Mouse (Mus musculus): Measurements from ENCODE around the gene Tspan32. TPM values are rescaled to one million over a fixed set of nuclear protein-coding genes. Genes with fewer than 3 reads are reported as not detected.

Tspan32 gene
- polyA plus RNA-seq, 1 experiment from 2014 or later, result 2.6 TPM

- peaks cover 8% of the 10 kb centered on the region for H3K4me1 ChIP-seq (replicated peaks; ENCODE audit: control insufficient read depth, insufficient read depth, low read length)
- H3K36me3 ChIP-seq (ENCODE audit: control insufficient read depth, insufficient read depth, low read length), result no peaks in the 10 kb centered on the region; the same call in 1 of the 2 replicates
- H3K4me3 ChIP-seq (ENCODE audit: low read length), result no peak overlapping the region
- no peak for ATAC-seq (ENCODE audit: low read depth)
- no peaks in the 10 kb centered on the region for H3K27me3 ChIP-seq (ENCODE audit: control insufficient read depth, insufficient read depth, low read depth, low read length)
- H3K9ac ChIP-seq (ENCODE audit: low read length), result no peak overlapping the region
- no peak overlapping the region for H3K27ac ChIP-seq (ENCODE audit: low read length)
- H3K4me2 ChIP-seq (ENCODE audit: low read depth, low read length), result no peak overlapping the region
- H3K9me3 ChIP-seq (ENCODE audit: control insufficient read depth, low read length), result no peaks in the 10 kb centered on the region
- 85% methylated on average over 2 of the region's 2 CpGs for WGBS
These were observed 18.7 kb downstream of the Tspan32 start for GRCm38 (mm10) chr7:143023499-143023898.

GRCm38 (mm10) chr7:143024293-143024692 is 19.4 kb downstream of the Tspan32 start:
- WGBS, result 80% methylated on average over 1 of the region's 1 CpGs
- peaks cover 8% of the 10 kb centered on the region for H3K4me1 ChIP-seq (replicated peaks; ENCODE audit: control insufficient read depth, insufficient read depth, low read length)
- H3K27ac ChIP-seq (ENCODE audit: low read length), result no peak overlapping the region
- no peak overlapping the region for H3K4me2 ChIP-seq (ENCODE audit: low read depth, low read length)
- H3K4me3 ChIP-seq (ENCODE audit: low read length), result no peak overlapping the region
- H3K9me3 ChIP-seq (ENCODE audit: control insufficient read depth, low read length), result no peaks in the 10 kb centered on the region
- no peak overlapping the region for H3K9ac ChIP-seq (ENCODE audit: low read length)
- H3K27me3 ChIP-seq (ENCODE audit: control insufficient read depth, insufficient read depth, low read depth, low read length), result no peaks in the 10 kb centered on the region
- H3K36me3 ChIP-seq (ENCODE audit: control insufficient read depth, insufficient read depth, low read length), result no peaks in the 10 kb centered on the region; the same call in 1 of the 2 replicates
- ATAC-seq (ENCODE audit: low read depth), result no peak

GRCm38 (mm10) chr7:143025496-143025895 is 20.6 kb downstream of the Tspan32 start:
- Histone ChIP-seq H3K4me1 (replicated peaks; ENCODE audit: control insufficient read depth, insufficient read depth, low read length) (peaks cover 8% of the 10 kb centered on the region), H3K27ac (ENCODE audit: low read length) (no peak overlapping the region), H3K27me3 (ENCODE audit: control insufficient read depth, insufficient read depth, low read depth, low read length) (no peaks in the 10 kb centered on the region), H3K4me3 (ENCODE audit: low read length) (no peak overlapping the region), H3K9me3 (ENCODE audit: control insufficient read depth, low read length) (no peaks in the 10 kb centered on the region), H3K4me2 (ENCODE audit: low read depth, low read length) (no peak overlapping the region), H3K9ac (ENCODE audit: low read length) (no peak overlapping the region), H3K36me3 (ENCODE audit: control insufficient read depth, insufficient read depth, low read length) (no peaks in the 10 kb centered on the region; the same call in 1 of the 2 replicates)
- no peak for ATAC-seq (ENCODE audit: low read depth)
- 72% methylated on average over 3 of the region's 3 CpGs for WGBS

- H3K4me1 ChIP-seq (replicated peaks; ENCODE audit: control insufficient read depth, insufficient read depth, low read length), result peaks cover 13% of the 10 kb centered on the region
- no peak overlapping the region for H3K27ac ChIP-seq (ENCODE audit: low read length)
- WGBS, result 76% methylated on average over 4 of the region's 4 CpGs
- H3K4me3 ChIP-seq (ENCODE audit: low read length), result no peak overlapping the region
- no peak overlapping the region for H3K4me2 ChIP-seq (ENCODE audit: low read depth, low read length)
- H3K9ac ChIP-seq (ENCODE audit: low read length), result no peak overlapping the region
- ATAC-seq (ENCODE audit: low read depth), result no peak
- no peaks in the 10 kb centered on the region for H3K27me3 ChIP-seq (ENCODE audit: control insufficient read depth, insufficient read depth, low read depth, low read length)
- H3K36me3 ChIP-seq (ENCODE audit: control insufficient read depth, insufficient read depth, low read length), result no peaks in the 10 kb centered on the region; the same call in 1 of the 2 replicates
- H3K9me3 ChIP-seq (ENCODE audit: control insufficient read depth, low read length), result no peaks in the 10 kb centered on the region
These were observed 22.4 kb downstream of the Tspan32 start for GRCm38 (mm10) chr7:143027196-143027595.

- no peak overlapping the region for H3K4me2 ChIP-seq (ENCODE audit: low read depth, low read length)
- H3K27ac ChIP-seq (ENCODE audit: low read length), result no peak overlapping the region
- no peak overlapping the region for H3K4me3 ChIP-seq (ENCODE audit: low read length)
- no peaks in the 10 kb centered on the region for H3K36me3 ChIP-seq (ENCODE audit: control insufficient read depth, insufficient read depth, low read length)
- H3K4me1 ChIP-seq (replicated peaks; ENCODE audit: control insufficient read depth, insufficient read depth, low read length), result peaks cover 13% of the 10 kb centered on the region
- H3K27me3 ChIP-seq (ENCODE audit: control insufficient read depth, insufficient read depth, low read depth, low read length), result no peaks in the 10 kb centered on the region
- H3K9me3 ChIP-seq (ENCODE audit: control insufficient read depth, low read length), result no peaks in the 10 kb centered on the region
- 34% methylated on average over 1 of the region's 1 CpGs for WGBS
- no peak overlapping the region for H3K9ac ChIP-seq (ENCODE audit: low read length)
- peak; percentile 26; the same call in 1 of the 2 replicates for ATAC-seq (ENCODE audit: low read depth)
These were observed 27.0 kb downstream of the Tspan32 start for GRCm38 (mm10) chr7:143031816-143032215.

GRCm38 (mm10) chr7:143033581-143033980 is 28.7 kb downstream of the Tspan32 start:
- ATAC-seq (ENCODE audit: low read depth), result no peak
- Histone ChIP-seq H3K9me3 (ENCODE audit: control insufficient read depth, low read length) (no peaks in the 10 kb centered on the region), H3K9ac (ENCODE audit: low read length) (no peak overlapping the region), H3K4me2 (ENCODE audit: low read depth, low read length) (no peak overlapping the region), H3K27ac (ENCODE audit: low read length) (no peak overlapping the region), H3K4me1 (replicated peaks; ENCODE audit: control insufficient read depth, insufficient read depth, low read length) (0 out of 2 replicates have a peak, but pooled peaks cover 5% of the 10 kb centered on the region), H3K27me3 (ENCODE audit: control insufficient read depth, insufficient read depth, low read depth, low read length) (no peaks in the 10 kb centered on the region), H3K4me3 (ENCODE audit: low read length) (no peak overlapping the region), H3K36me3 (ENCODE audit: control insufficient read depth, insufficient read depth, low read length) (no peaks in the 10 kb centered on the region)
- 73% methylated on average over 4 of the region's 4 CpGs for WGBS

GRCm38 (mm10) chr7:143034112-143034511 is 29.3 kb downstream of the Tspan32 start:
- Histone ChIP-seq H3K36me3 (ENCODE audit: control insufficient read depth, insufficient read depth, low read length) (no peaks in the 10 kb centered on the region), H3K27me3 (ENCODE audit: control insufficient read depth, insufficient read depth, low read depth, low read length) (no peaks in the 10 kb centered on the region), H3K9ac (ENCODE audit: low read length) (no peak overlapping the region), H3K9me3 (ENCODE audit: control insufficient read depth, low read length) (no peaks in the 10 kb centered on the region), H3K4me1 (replicated peaks; ENCODE audit: control insufficient read depth, insufficient read depth, low read length) (0 out of 2 replicates have a peak, but pooled peaks cover 5% of the 10 kb centered on the region), H3K4me3 (ENCODE audit: low read length) (no peak overlapping the region), H3K27ac (ENCODE audit: low read length) (no peak overlapping the region), H3K4me2 (ENCODE audit: low read depth, low read length) (no peak overlapping the region)
- WGBS, result 91% methylated on average over 2 of the region's 2 CpGs
- no peak for ATAC-seq (ENCODE audit: low read depth)

- 0 out of 2 replicates have a peak, but pooled peaks cover 5% of the 10 kb centered on the region for H3K4me1 ChIP-seq (replicated peaks; ENCODE audit: control insufficient read depth, insufficient read depth, low read length)
- no peaks in the 10 kb centered on the region for H3K27me3 ChIP-seq (ENCODE audit: control insufficient read depth, insufficient read depth, low read depth, low read length)
- no peak overlapping the region for H3K4me3 ChIP-seq (ENCODE audit: low read length)
- H3K36me3 ChIP-seq (ENCODE audit: control insufficient read depth, insufficient read depth, low read length), result no peaks in the 10 kb centered on the region
- H3K9ac ChIP-seq (ENCODE audit: low read length), result no peak overlapping the region
- no peak overlapping the region for H3K27ac ChIP-seq (ENCODE audit: low read length)
- H3K4me2 ChIP-seq (ENCODE audit: low read depth, low read length), result no peak overlapping the region
- no peak for ATAC-seq (ENCODE audit: low read depth)
- WGBS, result 84% methylated on average over 8 of the region's 8 CpGs
- H3K9me3 ChIP-seq (ENCODE audit: control insufficient read depth, low read length), result no peaks in the 10 kb centered on the region
These were observed 29.9 kb downstream of the Tspan32 start for GRCm38 (mm10) chr7:143034519-143035450.

GRCm38 (mm10) chr7:143036787-143037186 is 31.9 kb downstream of the Tspan32 start:
- ATAC-seq (ENCODE audit: low read depth), result no peak
- H3K4me1 ChIP-seq (replicated peaks; ENCODE audit: control insufficient read depth, insufficient read depth, low read length), result peaks cover 11% of the 10 kb centered on the region
- H3K27ac ChIP-seq (ENCODE audit: low read length), result no peak overlapping the region
- no peaks in the 10 kb centered on the region for H3K9me3 ChIP-seq (ENCODE audit: control insufficient read depth, low read length)
- no peak overlapping the region for H3K4me3 ChIP-seq (ENCODE audit: low read length)
- no peaks in the 10 kb centered on the region for H3K36me3 ChIP-seq (ENCODE audit: control insufficient read depth, insufficient read depth, low read length)
- no peak overlapping the region for H3K9ac ChIP-seq (ENCODE audit: low read length)
- no peak overlapping the region for H3K4me2 ChIP-seq (ENCODE audit: low read depth, low read length)
- no peaks in the 10 kb centered on the region for H3K27me3 ChIP-seq (ENCODE audit: control insufficient read depth, insufficient read depth, low read depth, low read length)
- WGBS, result 77% methylated on average over 3 of the region's 3 CpGs
